Mouse (Mus musculus) thymus, postnatal 0 days (tissue): ENCODE measurements at regions not wholly inside any gene's neighbourhood (a gene's known extent, or its start where the extent isn't known, plus 50 kb on each side); places are given as distances from the start of the nearest gene placed in this dataset.

Experiments
- DNase-seq: peaks from one replicate; pipeline ENCODE4 v3.0.0-alpha.2; 2015; ENCODE audit warnings: low spot score

GRCm38 (mm10) chr5:73872641-73873421 lies 195.4 kb downstream of the Usp46 start:
- no peak for DNase-seq

GRCm38 (mm10) chr5:73874770-73875169 lies 193.5 kb downstream of the Usp46 start:
- DNase-seq, result no peak

GRCm38 (mm10) chr5:73875847-73876246 lies 192.4 kb downstream of the Usp46 start:
- DNase-seq, result no peak

GRCm38 (mm10) chr5:73880936-73881335 lies 187.3 kb downstream of the Usp46 start:
- DNase-seq, result no peak

DNA sequence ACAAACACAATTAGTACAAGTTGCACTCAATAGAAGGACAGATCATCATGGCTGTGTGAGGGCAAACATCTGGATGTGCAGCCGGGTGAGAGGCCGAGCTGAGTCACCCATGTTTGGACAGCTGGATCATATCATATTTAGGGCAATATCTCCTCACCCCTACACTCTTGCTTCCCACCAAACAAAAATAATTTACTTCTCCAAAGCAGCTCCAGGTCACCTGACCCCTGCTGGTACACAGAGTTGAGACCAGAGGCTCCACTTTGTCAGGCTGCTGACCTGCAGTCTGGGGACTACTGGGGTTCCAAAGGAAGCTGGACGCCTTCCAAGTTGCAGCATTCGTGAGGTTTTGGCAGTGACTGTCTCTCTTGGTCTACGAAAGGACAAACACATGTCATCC lies 186.3 kb downstream of the Usp46 start:
- no peak for DNase-seq

GRCm38 (mm10) chr5:73884998-73885397 lies 183.2 kb downstream of the Usp46 start:
- DNase-seq, result no peak

DNA sequence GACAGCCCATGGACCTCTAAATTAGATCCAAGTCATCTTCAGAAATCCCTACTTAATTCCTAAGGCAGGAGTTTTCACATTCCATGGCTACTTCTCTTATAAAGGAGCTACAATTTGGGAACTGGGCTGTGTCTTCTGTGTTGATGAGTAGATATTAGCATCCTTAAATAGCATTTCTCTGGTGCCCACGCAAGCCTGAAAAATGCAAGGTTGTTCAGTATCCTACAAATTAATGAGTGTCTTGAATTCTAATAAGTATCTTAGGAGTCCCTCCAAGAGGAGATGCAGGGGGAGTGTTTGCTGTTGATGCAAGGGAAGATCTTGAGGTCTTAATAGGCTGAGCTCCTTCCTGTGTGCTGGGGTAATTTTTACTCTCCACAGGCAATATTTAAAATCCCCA lies 182.5 kb downstream of the Usp46 start:
- no peak for DNase-seq

DNA sequence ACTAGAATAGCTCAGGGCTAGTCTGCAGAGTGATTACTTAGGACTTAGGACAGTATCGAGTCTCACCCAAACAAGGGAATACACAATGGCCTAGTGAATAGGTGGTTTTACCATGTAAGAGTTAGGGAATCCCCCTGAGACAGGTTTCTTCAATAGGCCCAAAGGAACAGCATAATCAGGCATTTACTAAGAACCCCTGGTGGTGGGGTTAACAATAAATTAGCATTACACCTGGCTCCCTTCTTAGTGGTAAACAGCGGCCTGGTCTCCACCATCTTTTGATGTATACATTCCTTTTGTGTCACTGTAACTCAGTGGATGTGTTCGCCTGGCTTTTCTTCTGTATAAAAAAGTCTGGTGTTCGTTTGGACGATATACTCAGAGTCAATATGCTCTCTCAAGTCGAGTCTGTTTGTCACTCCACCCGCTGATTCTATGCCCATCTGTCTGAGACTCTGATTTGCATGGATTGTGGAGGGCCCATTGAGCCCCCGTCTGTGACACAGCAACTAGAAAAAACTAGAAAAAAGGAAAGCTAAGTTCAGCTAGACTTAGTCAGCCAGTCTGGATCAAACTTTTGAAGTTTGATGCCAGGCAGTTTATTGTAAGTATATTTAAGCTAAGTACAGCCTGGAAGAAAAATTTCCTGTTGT lies 180.8 kb downstream of the Usp46 start:
- DNase-seq, result no peak

DNA sequence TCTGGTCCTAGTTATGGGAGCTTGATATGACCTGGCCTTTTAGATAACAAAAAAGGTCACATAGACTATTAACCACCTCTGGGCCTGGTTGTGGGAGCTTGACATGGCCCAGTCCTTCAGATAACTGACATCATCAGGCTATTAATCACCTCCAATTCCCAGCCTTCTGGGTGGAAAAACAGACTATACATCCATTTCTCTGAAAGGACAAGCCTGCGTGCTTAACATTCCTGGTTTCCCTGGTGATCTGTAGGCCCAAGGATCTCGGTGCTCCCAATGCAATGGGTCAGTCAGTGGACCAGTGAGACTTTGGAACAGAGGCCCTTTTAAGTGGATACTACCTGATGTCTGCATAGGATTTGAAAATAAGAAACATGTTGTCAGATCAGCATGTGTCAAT lies 179.8 kb downstream of the Usp46 start:
- DNase-seq, result no peak

DNA sequence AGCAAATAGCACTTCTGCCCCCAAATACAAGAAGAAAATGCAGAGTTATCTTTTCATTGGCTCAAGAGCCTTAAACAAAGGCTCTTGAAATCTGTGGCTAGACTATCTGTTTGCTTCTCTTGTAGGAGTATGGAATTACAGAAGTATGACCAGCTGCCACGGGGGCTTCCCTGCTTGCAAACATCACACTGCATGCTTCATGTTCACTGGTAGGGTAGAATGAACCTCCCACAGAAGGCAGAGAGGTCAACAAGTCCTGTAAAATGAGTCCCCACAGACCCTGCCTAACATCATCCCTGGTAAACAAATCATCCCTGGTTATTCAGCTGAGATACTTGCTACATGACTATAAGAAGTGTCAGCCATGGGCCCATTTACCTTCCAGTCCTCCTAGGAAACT lies 178.9 kb downstream of the Usp46 start:
- no peak for DNase-seq

GRCm38 (mm10) chr5:73890942-73891341 lies 177.3 kb downstream of the Usp46 start:
- DNase-seq, result no peak

GRCm38 (mm10) chr5:73891606-73892005 lies 176.6 kb downstream of the Usp46 start:
- DNase-seq, result no peak

DNA sequence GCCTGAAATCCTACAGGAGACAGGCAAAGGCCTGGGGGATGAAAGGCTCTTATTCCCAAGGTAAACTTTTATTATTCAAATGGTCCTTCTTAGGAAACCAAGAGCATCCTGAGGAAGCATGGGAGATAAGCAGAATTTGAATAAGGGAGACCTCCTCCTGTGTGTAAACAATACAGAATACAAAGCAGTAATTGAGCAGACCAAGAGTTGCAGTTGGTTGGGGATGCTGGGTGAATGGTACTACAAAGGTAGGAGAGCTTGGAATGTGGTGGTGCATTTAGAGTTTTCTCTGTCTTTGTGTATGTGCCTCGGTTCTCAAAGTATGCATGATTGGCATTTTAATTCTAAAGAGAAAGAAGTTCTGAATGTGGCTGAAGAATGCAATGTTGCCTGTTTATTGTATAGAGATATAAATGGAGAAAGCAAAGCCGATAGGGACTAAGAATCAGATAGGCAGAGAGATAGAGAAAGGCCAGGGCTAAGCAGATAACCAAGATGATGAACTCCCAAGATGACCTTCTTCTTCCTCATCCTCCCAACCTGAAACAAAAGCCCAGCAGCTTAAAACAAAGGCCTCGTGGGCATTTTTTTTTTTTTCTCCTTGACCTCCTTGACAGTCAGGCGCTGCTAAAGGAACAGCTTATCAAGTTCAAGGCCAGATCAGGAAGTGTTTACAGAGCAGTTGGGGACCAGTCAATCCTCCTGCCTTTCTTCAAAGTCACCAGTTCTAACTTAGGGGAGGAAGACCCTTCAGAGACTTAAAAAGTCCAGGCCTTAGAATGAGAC lies 175.6 kb downstream of the Usp46 start:
- DNase-seq, result no peak

GRCm38 (mm10) chr5:73895186-73895585 lies 173.0 kb downstream of the Usp46 start:
- no peak for DNase-seq

GRCm38 (mm10) chr5:73896785-73897184 lies 171.4 kb downstream of the Usp46 start:
- DNase-seq, result no peak

- DNase-seq, result no peak
These were observed 166.6 kb downstream of the Usp46 start for GRCm38 (mm10) chr5:73901651-73902050.

- DNase-seq, result no peak
These were observed 165.6 kb downstream of the Usp46 start for GRCm38 (mm10) chr5:73902470-73903218.

- DNase-seq, result no peak
These were observed 165.0 kb downstream of the Usp46 start for GRCm38 (mm10) chr5:73903219-73903570.

- no peak for DNase-seq
These were observed 164.0 kb downstream of the Usp46 start for GRCm38 (mm10) chr5:73904146-73904811.

- DNase-seq, result no peak
These were observed 156.1 kb downstream of the Usp46 start for GRCm38 (mm10) chr5:73912149-73912548.

DNA sequence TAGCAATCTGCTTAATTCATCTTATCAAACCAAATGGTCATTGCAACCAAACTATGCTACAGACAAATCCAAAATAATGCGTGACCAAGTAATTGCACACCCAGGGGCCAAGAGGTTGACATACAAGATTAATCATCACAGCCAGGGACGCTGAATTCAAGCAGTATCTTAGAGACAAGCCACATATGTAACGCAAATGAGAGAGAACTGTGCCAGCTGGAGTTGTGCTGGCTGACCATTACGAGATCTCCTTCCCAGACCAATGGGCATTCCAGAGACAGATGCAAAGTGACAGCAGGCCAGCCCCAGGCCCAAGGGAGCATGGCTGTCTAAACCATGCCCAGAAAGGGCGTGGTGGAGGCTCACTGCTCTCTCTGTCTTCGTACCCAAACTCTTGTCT lies 155.1 kb downstream of the Usp46 start:
- DNase-seq, result no peak
